Mouse (Mus musculus) kidney, postnatal 10 days (tissue): ENCODE results near the gene Tfam.

Experiments
- DNase-seq: peaks from one replicate; pipeline ENCODE4 v3.0.0; 2021; ENCODE audit warnings: mixed read lengths

Tfam gene

GRCm38 (mm10) chr10:71223101-71223500 lies 15.0 kb downstream of the Tfam start:
- no peak for DNase-seq

GRCm38 (mm10) chr10:71222639-71223038 lies 15.4 kb downstream of the Tfam start:
- no peak for DNase-seq

- peak; percentile 89 for DNase-seq
Measured at GRCm38 (mm10) chr10:71218228-71218892, 19.7 kb downstream of the Tfam start.

- no peak for DNase-seq
Measured at GRCm38 (mm10) chr10:71215996-71216395, 22.1 kb downstream of the Tfam start.

- no peak for DNase-seq
Measured at GRCm38 (mm10) chr10:71201512-71201911, 36.6 kb downstream of the Tfam start.

GRCm38 (mm10) chr10:71200964-71201363 lies 37.1 kb downstream of the Tfam start:
- no peak for DNase-seq

- DNase-seq, result peak; percentile 78
Measured at GRCm38 (mm10) chr10:71198676-71199075, 39.4 kb downstream of the Tfam start.

GRCm38 (mm10) chr10:71197036-71197785 lies 40.9 kb downstream of the Tfam start:
- DNase-seq, result peak; percentile 38

GRCm38 (mm10) chr10:71195501-71195900 lies 42.6 kb downstream of the Tfam start:
- peak; percentile 55 for DNase-seq

- DNase-seq, result peak; percentile 61
Measured at GRCm38 (mm10) chr10:71194713-71195112, 43.4 kb downstream of the Tfam start.

GRCm38 (mm10) chr10:71193319-71193718 lies 44.8 kb downstream of the Tfam start:
- no peak for DNase-seq

- peak; percentile 32 for DNase-seq
Measured at GRCm38 (mm10) chr10:71192886-71193285, 45.2 kb downstream of the Tfam start.

GRCm38 (mm10) chr10:71188681-71189080 lies 49.4 kb downstream of the Tfam start:
- DNase-seq, result no peak

GRCm38 (mm10) chr10:71185059-71185458 lies 53.0 kb downstream of the Tfam start:
- peak; percentile 3 for DNase-seq

- peak; percentile 3 for DNase-seq
Measured at GRCm38 (mm10) chr10:71183339-71184031, 54.6 kb downstream of the Tfam start.

- peak; percentile 14 for DNase-seq
Measured at GRCm38 (mm10) chr10:71181931-71182330, 56.1 kb downstream of the Tfam start.

GRCm38 (mm10) chr10:71181091-71181490 lies 57.0 kb downstream of the Tfam start:
- DNase-seq, result peak; percentile 10

- peak; percentile 14 for DNase-seq
Measured at GRCm38 (mm10) chr10:71180057-71180456, 58.0 kb downstream of the Tfam start.

- DNase-seq, result no peak
Measured at GRCm38 (mm10) chr10:71177201-71177600, 60.9 kb downstream of the Tfam start.

GRCm38 (mm10) chr10:71176341-71176740 lies 61.7 kb downstream of the Tfam start:
- DNase-seq, result no peak
